Mouse (Mus musculus): Measurements from ENCODE around the gene Alyref.

Gene Alyref

GRCm38 (mm10) chr11:120545964-120546363, 52.2 kb downstream of the Alyref start:
- no peak for DNase-seq (ENCODE audit: low read depth, low spot score)

- no peak for DNase-seq (ENCODE audit: low read depth, low spot score)
These were observed 55.8 kb downstream of the Alyref start for GRCm38 (mm10) chr11:120542376-120542775.

Data from forelimb bud, embryonic 11.5 days (tissue).